Comparison of ENCODE assay signal across 8 mouse cellular contexts in the genomic region with DNA sequence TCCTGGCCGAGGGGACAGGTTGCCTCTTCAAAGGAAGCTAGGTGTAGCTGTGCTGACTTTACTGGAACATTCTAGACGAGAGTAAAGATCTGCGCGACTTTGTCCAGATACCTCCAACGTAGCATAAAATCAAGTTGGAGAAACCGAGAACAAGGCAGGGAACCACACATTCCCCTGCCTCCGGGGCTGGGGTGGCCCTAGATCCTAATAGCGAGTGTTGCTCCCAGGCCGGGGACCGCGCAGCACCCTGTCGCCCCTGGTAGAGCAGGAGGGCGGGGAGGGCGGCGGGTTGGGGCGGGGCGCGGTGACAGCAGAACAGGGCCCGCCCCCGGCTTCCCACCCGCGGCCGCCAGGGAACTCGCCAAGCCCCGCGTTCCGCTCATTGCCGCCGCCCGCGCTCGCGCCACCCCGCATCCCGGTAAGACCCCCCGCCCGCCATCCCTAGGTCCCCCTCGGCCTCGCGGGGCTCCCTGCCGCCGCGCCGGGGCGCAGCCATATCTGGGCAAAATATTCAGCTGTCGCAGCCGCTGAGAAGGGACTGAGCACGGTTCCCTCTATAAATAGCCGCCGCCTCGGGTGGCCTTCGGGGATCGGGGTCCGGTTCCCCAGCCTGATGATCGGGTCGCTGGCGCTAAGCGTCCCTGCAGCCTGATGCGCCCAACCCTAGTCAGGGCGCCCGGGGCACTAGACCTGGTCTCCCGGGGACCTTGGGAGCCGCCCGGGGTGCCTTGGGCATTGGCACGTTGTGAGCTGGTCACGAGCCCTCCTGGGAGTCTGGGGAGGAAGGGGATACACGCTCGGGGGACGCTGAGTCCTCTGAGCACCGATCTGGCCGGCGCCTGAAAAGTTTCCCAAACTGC. TPM values are rescaled to one million over a fixed set of nuclear protein-coding genes. Genes with fewer than 3 reads are reported as not detected.
A peak's percentile ranks its signal among the peaks of the same experiment; 100 is the strongest.
DNase-seq lines count a peak whose midpoint lies in the region; ATAC-seq and TF ChIP-seq lines count a peak whose summit lies in the region.

TSS of gene Tmod1 (plus strand) at position 44 of the 860 bp plus-strand sequence.

- H3K9me3 ChIP-seq in hindbrain, postnatal 0 days (ENCODE audit: low read length) = no peaks in the 10 kb centered on the region

- intact Hi-C loops in gastrocnemius, postnatal 14 days (cut with DNase I; ENCODE audit: low total_unique reads) = loop anchor here (10.0 kb wide), 1 partner anchor 86 kb away; no protein-coding TSS in a partner anchor
- intact Hi-C loops in left cerebral cortex, postnatal 10 days (cut with DNase I) = loop anchor here (5.0 kb wide), 1 partner anchor 78 kb away; no protein-coding TSS in a partner anchor

- H3K36me3 ChIP-seq in hindbrain, postnatal 0 days (ENCODE audit: insufficient read depth, low read length) = no peaks in the 10 kb centered on the region
- H3K36me3 ChIP-seq in macrophage (ENCODE audit: inconsistent target) = peaks cover 7% of the 10 kb centered on the region

- H3K79me2 ChIP-seq in macrophage (ENCODE audit: inconsistent target) = peaks cover 13% of the 10 kb centered on the region; the same call in 1 of the 2 replicates

- no peak for TF ChIP-seq CTCF in hindbrain, postnatal 0 days (IDR thresholded peaks at IDR 0.05; ENCODE audit: low read depth)

- no peak within 1 kb of the TSS for H3K27ac ChIP-seq in hindbrain, postnatal 0 days
- no peak within 1 kb of the TSS for H3K27ac ChIP-seq in macrophage

- H3K9ac ChIP-seq in hindbrain, postnatal 0 days (replicated peaks; ENCODE audit: low read length) = peak within 1 kb of the TSS; percentile 52

- DNase-seq in adrenal gland, adult 8-10 months = peak; percentile 33
- peak; percentile 79 to 85 for DNase-seq in cerebellum, postnatal 36 days
- DNase-seq in gastrocnemius, postnatal 14 days = peak; percentile 81
- DNase-seq in hindbrain, postnatal 0 days (ENCODE audit: low spot score) = peak; percentile 40
- peak in 1 of 2 experiments; percentile 83 for DNase-seq in left cerebral cortex, postnatal 10 days (ENCODE audit: extremely low spot score in 1 of 2, low spot score in 2 of 2)
- peak; percentile 72 for DNase-seq in right cerebral cortex, postnatal 25 days
- DNase-seq in natural killer cell, adult 2 months (ENCODE audit: low spot score in 2 of 2) = no peak

- peak within 1 kb of the TSS; percentile 100 for H3K4me2 ChIP-seq in hindbrain, postnatal 0 days (ENCODE audit: low read depth, low read length)

- peaks cover 5% of the 10 kb centered on the region; the same call in 1 of the 2 replicates for H3K4me1 ChIP-seq in hindbrain, postnatal 0 days (ENCODE audit: insufficient read depth, low read length)

- peak within 1 kb of the TSS; percentile 63 for H3K4me3 ChIP-seq in hindbrain, postnatal 0 days (ENCODE audit: low read length)
- H3K4me3 ChIP-seq in macrophage (ENCODE audit: inconsistent target) = peak within 1 kb of the TSS; percentile 52

- WGBS in hindbrain, postnatal 0 days = under 1% methylated on average over 63 of the region's 72 CpGs
- 3% methylated on average over 63 of the region's 72 CpGs for WGBS in macrophage (ENCODE audit: missing documents)

- H3K27me3 ChIP-seq in hindbrain, postnatal 0 days (ENCODE audit: insufficient read depth, low read length) = peaks cover 35% of the 10 kb centered on the region

- peak; percentile 61; the same call in 1 of the 2 replicates for ATAC-seq in hindbrain, postnatal 0 days

RNA-seq across cellular contexts. Expression of gene Tmod1, which starts in this region (rescaled TPM):
- total RNA-seq in adrenal gland, adult 8-10 months (2022) = 10 to 100 TPM in 2 of 4 experiments, 1 to 10 TPM in 2; 4.5 to 14.8 (median 9.2) TPM
- total RNA-seq in gastrocnemius, postnatal 14 days (2021) = 100 to 1,000 TPM; 228 TPM
- total RNA-seq in hindbrain, postnatal 0 days (2014; rRNA removed) = 0.58 and 1.3 TPM in 2 replicates
- polyA plus RNA-seq in hindbrain, postnatal 0 days (2015; fragmentation: Nextera tagmentation; extraction: Ambion mirVana) = 2.3 and 2.5 TPM in 2 replicates
- total RNA-seq in left cerebral cortex, postnatal 10 days (2021) = 10 to 100 TPM; 10.5 to 11.3 TPM
- 10 to 100 TPM in 10 of 26 experiments, 1 to 10 TPM in 16; 3.8 to 25.7 (median 8.6) TPM for total RNA-seq in macrophage (2018; cell fraction: chromatin; rRNA removed)
- 10 to 100 TPM in 13 of 26 experiments, 1 to 10 TPM in 13; 2.6 to 19.8 (median 10.1) TPM for total RNA-seq in macrophage (2018; cell fraction: cytosol; rRNA removed)
- total RNA-seq in macrophage (2018; cell fraction: nucleus; rRNA removed) = 10 to 100 TPM in 11 of 26 experiments, 1 to 10 TPM in 15; 2.9 to 25.7 (median 9.4) TPM
- polyA plus RNA-seq in macrophage (2018) = 5.2 to 16.5 TPM (median 13.3 TPM) in 3 replicates

Comparison
In these comparisons a context has a peak if more than half of its experiments do, and no peak if none do; other contexts are left out.
1. RNA of gene Tmod1 (total RNA-seq): 228 TPM in gastrocnemius, postnatal 14 days; 4.5 to 14.8 TPM in adrenal gland, adult 8-10 months, 10.5 to 11.3 TPM in left cerebral cortex, postnatal 10 days and 0.58 to 1.3 TPM in hindbrain, postnatal 0 days; every median in the first group is over 10 times any median in the second.
2. DNase-seq: peak in adrenal gland, adult 8-10 months (single experiment), cerebellum, postnatal 36 days (2 of 2), gastrocnemius, postnatal 14 days (single experiment), hindbrain, postnatal 0 days (single experiment) and right cerebral cortex, postnatal 25 days (single experiment); none in natural killer cell, adult 2 months (0 of 2).